Mouse (Mus musculus): ENCODE results near the gene Kdm3a. TPM values are rescaled to one million over a fixed set of nuclear protein-coding genes. Genes with fewer than 3 reads are reported as not detected.
A peak's percentile ranks its signal among the peaks of the same experiment; 100 is the strongest.

The Kdm3a gene
- 25.6 and 33.0 TPM in 2 replicates for polyA plus RNA-seq (2015; fragmentation: Nextera tagmentation; extraction: Ambion mirVana)

GRCm38 (mm10) chr6:71632829-71633662 lies at the start of gene Kdm3a:
TSS of gene Kdm3a (minus strand) at chr6:71632990.
- no peaks in the 10 kb centered on the region for H3K27me3 ChIP-seq (replicated peaks; ENCODE audit: control insufficient read depth, insufficient read depth, low read length)
- WGBS = under 1% methylated on average over 60 of the region's 63 CpGs
- H3K4me3 ChIP-seq (ENCODE audit: low read length) = peak within 1 kb of the TSS; percentile 80
- H3K4me1 ChIP-seq (ENCODE audit: control insufficient read depth, insufficient read depth, low read depth, low read length) = peaks cover 22% of the 10 kb centered on the region
- ATAC-seq = peak; percentile 97
- peak within 1 kb of the TSS; percentile 99 for H3K27ac ChIP-seq (ENCODE audit: low read depth, low read length)
- 0 out of 2 replicates have a peak, but pooled peaks cover 5% of the 10 kb centered on the region for H3K36me3 ChIP-seq (ENCODE audit: control insufficient read depth, insufficient read depth, low read length)
- peak within 1 kb of the TSS; percentile 82 for H3K9ac ChIP-seq (ENCODE audit: low read depth, low read length)
- H3K9me3 ChIP-seq (ENCODE audit: control insufficient read depth, low read length) = no peaks in the 10 kb centered on the region
- peak within 1 kb of the TSS; percentile 76 for H3K4me2 ChIP-seq (ENCODE audit: low read length)

- no peak overlapping the region for H3K4me2 ChIP-seq (ENCODE audit: low read length)
- no peaks in the 10 kb centered on the region for H3K36me3 ChIP-seq (ENCODE audit: control insufficient read depth, insufficient read depth, low read length)
- WGBS = 68% methylated on average over 7 of the region's 7 CpGs
- H3K4me1 ChIP-seq (ENCODE audit: control insufficient read depth, insufficient read depth, low read depth, low read length) = no peaks in the 10 kb centered on the region
- H3K27me3 ChIP-seq (replicated peaks; ENCODE audit: control insufficient read depth, insufficient read depth, low read length) = no peaks in the 10 kb centered on the region; the same call in 1 of the 2 replicates
- H3K4me3 ChIP-seq (ENCODE audit: low read length) = no peak overlapping the region
- ATAC-seq = no peak
- H3K27ac ChIP-seq (ENCODE audit: low read depth, low read length) = no peak overlapping the region
- H3K9ac ChIP-seq (ENCODE audit: low read depth, low read length) = no peak overlapping the region
- H3K9me3 ChIP-seq (ENCODE audit: control insufficient read depth, low read length) = no peaks in the 10 kb centered on the region
Measured at GRCm38 (mm10) chr6:71678891-71679290, 46.1 kb upstream of the Kdm3a start.

DNA sequence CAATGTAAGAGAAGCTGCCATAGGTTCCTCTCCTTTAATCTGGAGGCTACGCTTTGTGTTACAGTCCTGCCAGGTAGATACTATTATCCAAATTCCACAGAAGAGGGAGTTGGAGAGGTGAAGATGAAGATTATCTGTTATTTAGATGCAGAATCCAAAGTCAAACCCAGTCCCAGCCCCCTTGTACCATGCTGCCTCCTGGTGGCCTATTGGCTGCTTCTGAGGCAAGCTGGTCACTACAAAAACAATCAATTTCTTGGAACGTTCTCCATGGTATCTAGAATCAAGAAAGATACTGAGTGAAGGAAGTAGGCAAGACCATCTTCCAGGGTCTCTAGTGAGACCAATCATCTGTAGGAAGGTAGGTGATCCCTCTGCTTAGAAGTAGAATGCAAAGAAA lies 40.4 kb upstream of the Kdm3a start:
- Histone ChIP-seq H3K4me3 (ENCODE audit: low read length) (no peak overlapping the region), H3K27me3 (replicated peaks; ENCODE audit: control insufficient read depth, insufficient read depth, low read length) (no peaks in the 10 kb centered on the region), H3K4me2 (ENCODE audit: low read length) (no peak overlapping the region), H3K36me3 (ENCODE audit: control insufficient read depth, insufficient read depth, low read length) (no peaks in the 10 kb centered on the region), H3K9ac (ENCODE audit: low read depth, low read length) (no peak overlapping the region), H3K27ac (ENCODE audit: low read depth, low read length) (no peak overlapping the region), H3K9me3 (ENCODE audit: control insufficient read depth, low read length) (no peaks in the 10 kb centered on the region; the same call in 1 of the 2 replicates), H3K4me1 (ENCODE audit: control insufficient read depth, insufficient read depth, low read depth, low read length) (no peaks in the 10 kb centered on the region)
- 79% methylated on average over 2 of the region's 2 CpGs for WGBS
- no peak for ATAC-seq

DNA sequence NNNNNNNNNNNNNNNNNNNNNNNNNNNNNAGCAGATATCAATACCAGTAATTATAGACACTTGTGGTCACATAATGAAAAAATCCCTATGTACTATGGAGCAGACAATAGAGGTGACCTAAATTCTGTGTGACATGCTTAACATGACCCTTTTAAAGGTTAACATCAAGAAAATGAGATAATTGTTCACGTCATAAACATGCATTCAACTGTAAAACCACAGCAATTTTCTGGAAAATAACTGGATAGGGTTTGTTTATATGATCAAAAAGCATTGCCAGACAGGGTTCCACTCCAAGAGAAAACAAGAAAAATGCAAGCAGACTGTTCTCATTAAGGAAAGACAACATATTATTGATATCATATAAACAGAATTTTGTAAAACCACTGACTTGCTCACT lies 31.7 kb upstream of the Kdm3a start:
- no peaks in the 10 kb centered on the region; the same call in 1 of the 2 replicates for H3K9me3 ChIP-seq (ENCODE audit: control insufficient read depth, low read length)
- H3K4me2 ChIP-seq (ENCODE audit: low read length) = no peak overlapping the region
- WGBS = 64% methylated on average over 1 of the region's 1 CpGs
- no peaks in the 10 kb centered on the region for H3K4me1 ChIP-seq (ENCODE audit: control insufficient read depth, insufficient read depth, low read depth, low read length)
- no peak overlapping the region for H3K4me3 ChIP-seq (ENCODE audit: low read length)
- no peaks in the 10 kb centered on the region for H3K27me3 ChIP-seq (replicated peaks; ENCODE audit: control insufficient read depth, insufficient read depth, low read length)
- no peak for ATAC-seq
- H3K36me3 ChIP-seq (ENCODE audit: control insufficient read depth, insufficient read depth, low read length) = no peaks in the 10 kb centered on the region
- H3K27ac ChIP-seq (ENCODE audit: low read depth, low read length) = no peak overlapping the region
- no peak overlapping the region for H3K9ac ChIP-seq (ENCODE audit: low read depth, low read length)

- no peak overlapping the region for H3K4me3 ChIP-seq (ENCODE audit: low read length)
- no peak overlapping the region for H3K9ac ChIP-seq (ENCODE audit: low read depth, low read length)
- no peaks in the 10 kb centered on the region for H3K4me1 ChIP-seq (ENCODE audit: control insufficient read depth, insufficient read depth, low read depth, low read length)
- H3K36me3 ChIP-seq (ENCODE audit: control insufficient read depth, insufficient read depth, low read length) = no peaks in the 10 kb centered on the region
- 79% methylated on average over 2 of the region's 2 CpGs for WGBS
- no peaks in the 10 kb centered on the region for H3K27me3 ChIP-seq (replicated peaks; ENCODE audit: control insufficient read depth, insufficient read depth, low read length)
- H3K9me3 ChIP-seq (ENCODE audit: control insufficient read depth, low read length) = no peaks in the 10 kb centered on the region
- ATAC-seq = no peak
- H3K27ac ChIP-seq (ENCODE audit: low read depth, low read length) = no peak overlapping the region
- no peak overlapping the region for H3K4me2 ChIP-seq (ENCODE audit: low read length)
Measured at GRCm38 (mm10) chr6:71658290-71658689, 25.5 kb upstream of the Kdm3a start.

DNA sequence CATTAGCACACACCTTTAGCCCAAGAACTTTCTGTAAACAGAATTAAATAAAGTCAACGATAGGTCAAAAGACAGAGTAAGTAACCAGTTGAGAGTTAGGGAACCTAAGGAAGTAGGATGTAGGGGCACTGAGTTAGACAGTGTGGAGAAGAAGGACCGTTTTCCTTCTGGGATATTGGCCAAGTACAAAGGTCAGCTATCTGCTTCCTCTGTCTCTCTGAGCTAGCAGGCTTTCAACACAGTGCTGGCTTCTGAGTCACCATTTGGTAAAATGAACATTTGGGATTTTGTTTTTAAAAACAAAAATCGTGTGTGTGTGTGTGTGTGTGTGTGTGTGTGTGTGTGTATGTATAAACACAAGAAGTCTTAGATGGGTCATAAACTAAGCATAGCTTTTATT lies 23.0 kb upstream of the Kdm3a start:
- ATAC-seq = no peak
- H3K4me2 ChIP-seq (ENCODE audit: low read length) = no peak overlapping the region
- no peaks in the 10 kb centered on the region for H3K27me3 ChIP-seq (replicated peaks; ENCODE audit: control insufficient read depth, insufficient read depth, low read length)
- no peak overlapping the region for H3K9ac ChIP-seq (ENCODE audit: low read depth, low read length)
- no peaks in the 10 kb centered on the region for H3K4me1 ChIP-seq (ENCODE audit: control insufficient read depth, insufficient read depth, low read depth, low read length)
- no peak overlapping the region for H3K4me3 ChIP-seq (ENCODE audit: low read length)
- no peaks in the 10 kb centered on the region for H3K9me3 ChIP-seq (ENCODE audit: control insufficient read depth, low read length)
- no peak overlapping the region for H3K27ac ChIP-seq (ENCODE audit: low read depth, low read length)
- no peaks in the 10 kb centered on the region for H3K36me3 ChIP-seq (ENCODE audit: control insufficient read depth, insufficient read depth, low read length)
- 86% methylated on average over 3 of the region's 3 CpGs for WGBS

- Histone ChIP-seq H3K4me1 (ENCODE audit: control insufficient read depth, insufficient read depth, low read depth, low read length) (no peaks in the 10 kb centered on the region), H3K27ac (ENCODE audit: low read depth, low read length) (no peak overlapping the region), H3K4me3 (ENCODE audit: low read length) (no peak overlapping the region), H3K4me2 (ENCODE audit: low read length) (no peak overlapping the region), H3K9ac (ENCODE audit: low read depth, low read length) (no peak overlapping the region), H3K27me3 (replicated peaks; ENCODE audit: control insufficient read depth, insufficient read depth, low read length) (no peaks in the 10 kb centered on the region), H3K36me3 (ENCODE audit: control insufficient read depth, insufficient read depth, low read length) (no peaks in the 10 kb centered on the region), H3K9me3 (ENCODE audit: control insufficient read depth, low read length) (no peaks in the 10 kb centered on the region)
- ATAC-seq = no peak
- WGBS = 88% methylated on average over 2 of the region's 2 CpGs
Measured at GRCm38 (mm10) chr6:71651868-71652267, 19.1 kb upstream of the Kdm3a start.

DNA sequence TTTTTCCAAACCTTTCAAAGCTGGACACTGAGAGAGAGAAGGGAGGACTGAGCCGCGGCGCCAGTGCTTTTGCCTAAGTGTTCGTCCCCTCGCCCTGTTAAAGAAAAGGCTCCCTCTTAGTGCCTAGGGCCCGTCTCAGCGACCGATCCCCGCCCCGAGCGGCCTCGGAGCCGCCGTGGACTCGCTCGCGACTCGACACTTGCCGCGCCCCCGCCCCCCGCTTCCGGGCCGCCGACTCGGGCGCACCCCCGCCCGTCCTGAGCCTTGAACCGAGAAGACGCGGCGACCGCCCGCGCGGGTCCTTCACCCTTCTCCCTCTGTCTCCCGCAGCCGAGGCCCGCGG lies 333 bp downstream of the Kdm3a start:
- Histone ChIP-seq H3K4me2 (ENCODE audit: low read length) (peak overlapping the region; percentile 76), H3K27ac (ENCODE audit: low read depth, low read length) (peak overlapping the region; percentile 99), H3K4me3 (ENCODE audit: low read length) (peak overlapping the region; percentile 80), H3K9me3 (ENCODE audit: control insufficient read depth, low read length) (no peaks in the 10 kb centered on the region), H3K36me3 (ENCODE audit: control insufficient read depth, insufficient read depth, low read length) (0 out of 2 replicates have a peak, but pooled peaks cover 5% of the 10 kb centered on the region), H3K27me3 (replicated peaks; ENCODE audit: control insufficient read depth, insufficient read depth, low read length) (no peaks in the 10 kb centered on the region), H3K4me1 (ENCODE audit: control insufficient read depth, insufficient read depth, low read depth, low read length) (peaks cover 22% of the 10 kb centered on the region), H3K9ac (ENCODE audit: low read depth, low read length) (peak overlapping the region; percentile 82)
- WGBS = 2% methylated on average over 33 of the region's 41 CpGs
- no peak for ATAC-seq

- ATAC-seq = no peak
- Histone ChIP-seq H3K4me3 (ENCODE audit: low read length) (peak overlapping the region; percentile 80), H3K27ac (ENCODE audit: low read depth, low read length) (peak overlapping the region; percentile 99), H3K27me3 (replicated peaks; ENCODE audit: control insufficient read depth, insufficient read depth, low read length) (no peaks in the 10 kb centered on the region), H3K36me3 (ENCODE audit: control insufficient read depth, insufficient read depth, low read length) (0 out of 2 replicates have a peak, but pooled peaks cover 5% of the 10 kb centered on the region), H3K9me3 (ENCODE audit: control insufficient read depth, low read length) (no peaks in the 10 kb centered on the region), H3K4me1 (ENCODE audit: control insufficient read depth, insufficient read depth, low read depth, low read length) (peaks cover 22% of the 10 kb centered on the region), H3K9ac (ENCODE audit: low read depth, low read length) (peak overlapping the region; percentile 82), H3K4me2 (ENCODE audit: low read length) (peak overlapping the region; percentile 76)
- under 1% methylated on average over 39 of the region's 42 CpGs for WGBS
Measured at GRCm38 (mm10) chr6:71631706-71632461, 906 bp downstream of the Kdm3a start.

Data from hindbrain, embryonic 16.5 days (tissue).